In the genomic region with DNA sequence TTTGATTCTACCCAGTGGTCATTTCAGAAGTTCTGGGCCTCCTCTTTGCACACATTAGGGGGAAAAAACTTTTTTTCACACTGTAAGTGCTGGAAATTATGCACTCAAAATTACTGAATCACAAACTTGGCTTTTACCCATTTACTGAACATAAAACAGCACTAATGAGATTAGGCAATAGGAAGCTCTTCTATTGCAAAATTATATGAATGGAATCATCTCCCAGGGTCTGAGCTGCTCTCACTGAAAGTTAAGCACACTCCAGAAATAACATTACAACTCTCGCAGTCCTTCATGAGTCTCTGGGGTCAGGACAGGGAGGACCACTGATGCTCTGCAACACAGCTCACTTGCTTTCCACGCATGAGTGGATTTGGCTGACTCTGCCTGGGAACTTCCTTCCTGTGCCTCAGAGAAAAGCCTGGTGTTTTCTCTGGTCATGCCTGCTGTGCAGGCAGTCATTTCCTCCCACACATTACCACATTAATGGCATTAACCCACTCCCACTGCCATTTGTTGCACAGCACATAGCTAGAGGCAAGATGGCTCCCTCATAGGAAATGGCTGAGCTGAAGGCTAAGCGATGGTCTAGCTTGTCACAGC, we compare ENCODE assay signal across 10 mouse cellular contexts.
DNase-seq lines count a peak whose midpoint lies in the region; ATAC-seq and TF ChIP-seq lines count a peak whose summit lies in the region.
"Had no signal": no experiment of that assay in that cellular context is flagged by ENCODE, and none has a peak within 500 bp of the region (broad histone marks: within the 10 kb centered on the region; RNA-seq: fewer than 3 reads in every experiment).

No protein-coding gene starts in this region.

- H3K4me3 ChIP-seq in left cerebral cortex, adult 2 months = no peak overlapping the region
- H3K4me3 ChIP-seq in gastrocnemius, adult 2 months = no peak overlapping the region
- H3K4me3 ChIP-seq: heart, embryonic 10.5 days; midbrain, embryonic 13.5 days had no signal

- H3K27ac ChIP-seq in left cerebral cortex, adult 2 months = no peak overlapping the region
- H3K27ac ChIP-seq in gastrocnemius, adult 2 months = no peak overlapping the region
- H3K27ac ChIP-seq: heart, embryonic 10.5 days; midbrain, embryonic 13.5 days had no signal

- TF ChIP-seq POLR2A in brain, embryonic 14.5 days (IDR thresholded peaks at IDR 0.05; ENCODE audit: borderline replicate concordance, extremely low read depth, insufficient read depth, insufficient read length, poor library complexity, severe bottlenecking) = no peak

- TF ChIP-seq CTCF in left cerebral cortex, adult 2 months (IDR thresholded peaks at IDR 0.05) = no peak
- no peak for TF ChIP-seq CTCF in brain, embryonic 14.5 days (IDR thresholded peaks at IDR 0.05; ENCODE audit: borderline replicate concordance, extremely low read depth, insufficient read depth, insufficient read length)
- TF ChIP-seq CTCF in gastrocnemius, adult 2 months (IDR thresholded peaks at IDR 0.05) = no peak

- peak; percentile 75 for ATAC-seq in megakaryocyte progenitor cell, adult 5-6 weeks (replicated peaks; ENCODE audit: poor library complexity)
- ATAC-seq: midbrain, embryonic 13.5 days had no signal

- DNase-seq in left cerebral cortex, postnatal 4 days = peak; percentile 7
- no peak for DNase-seq in left cerebral cortex, adult 2 months (ENCODE audit: extremely low spot score in 1 of 2, low spot score in 2 of 2)
- peak; percentile 9 for DNase-seq in CD4-positive, CD25-positive, alpha-beta regulatory T cell, adult 2 months (ENCODE audit: low read depth, low spot score)
- peak; percentile 4 for DNase-seq in brain, embryonic 14.5 days (ENCODE audit: low read depth)
- DNase-seq in gastrocnemius, postnatal 14 days = no peak
- no peak for DNase-seq in gastrocnemius, adult 2 months
- DNase-seq: lung, embryonic 14.5 days had no signal

- intact Hi-C loops in left cerebral cortex, postnatal 4 days (cut with DNase I) = no loop called here
- intact Hi-C loops in left cerebral cortex, adult 2 months (cut with DNase I) = no loop called here
- intact Hi-C loops in gastrocnemius, postnatal 14 days (cut with DNase I; ENCODE audit: low total_unique reads) = no loop called here
- intact Hi-C loops in gastrocnemius, adult 2 months (cut with DNase I) = no loop called here

Comparison
In these comparisons a context has a peak if more than half of its experiments do, and no peak if none do; other contexts are left out.
1. DNase-seq: peak in left cerebral cortex, postnatal 4 days (single experiment), CD4-positive, CD25-positive, alpha-beta regulatory T cell, adult 2 months (single experiment) and brain, embryonic 14.5 days (single experiment); none in left cerebral cortex, adult 2 months (0 of 2), gastrocnemius, postnatal 14 days (single experiment) and gastrocnemius, adult 2 months (single experiment).